8 mouse cellular contexts compared by ENCODE assay signal in the genomic region with DNA sequence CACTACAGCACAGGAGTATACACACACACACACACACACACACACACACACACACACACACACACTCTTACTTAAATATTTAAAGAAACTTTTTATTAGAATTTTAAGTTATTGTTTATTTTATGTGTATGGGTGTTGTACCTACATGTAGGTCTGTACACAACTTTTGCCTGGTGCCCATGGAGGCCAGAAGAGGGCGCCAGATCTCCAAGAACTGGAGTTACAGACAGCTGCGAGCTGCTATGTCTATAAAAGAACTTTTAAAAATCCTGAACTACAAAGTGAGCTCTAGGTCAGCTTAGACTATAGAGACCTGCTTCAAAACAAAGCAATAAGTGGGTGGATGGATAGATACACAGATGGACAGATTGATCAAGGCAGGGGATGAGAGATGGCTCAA. TPM values are rescaled to one million over a fixed set of nuclear protein-coding genes. Genes with fewer than 3 reads are reported as not detected.
DNase-seq lines count a peak whose midpoint lies in the region; ATAC-seq and TF ChIP-seq lines count a peak whose summit lies in the region.

No protein-coding gene starts in this region.

- no peak overlapping the region for H3K27ac ChIP-seq in heart, postnatal 0 days (ENCODE audit: low read depth)
- H3K27ac ChIP-seq in heart, embryonic 10.5 days, result no peak overlapping the region
- H3K27ac ChIP-seq in embryonic facial prominence, embryonic 10.5 days (replicated peaks), result no peak overlapping the region
- H3K27ac ChIP-seq in kidney, postnatal 0 days, result no peak overlapping the region

- no peaks in the 10 kb centered on the region for H3K9me3 ChIP-seq in heart, postnatal 0 days (replicated peaks; ENCODE audit: control insufficient read depth, low read length)
- H3K9me3 ChIP-seq in heart, embryonic 10.5 days, result no peaks in the 10 kb centered on the region
- no peaks in the 10 kb centered on the region for H3K9me3 ChIP-seq in embryonic facial prominence, embryonic 10.5 days
- no peaks in the 10 kb centered on the region for H3K9me3 ChIP-seq in kidney, postnatal 0 days (replicated peaks; ENCODE audit: low read length)

- no peaks in the 10 kb centered on the region for H3K27me3 ChIP-seq in heart, postnatal 0 days (ENCODE audit: control insufficient read depth, insufficient read depth, low read length)
- no peaks in the 10 kb centered on the region for H3K27me3 ChIP-seq in heart, embryonic 10.5 days (ENCODE audit: insufficient read depth, poor library complexity, severe bottlenecking)
- no peaks in the 10 kb centered on the region for H3K27me3 ChIP-seq in embryonic facial prominence, embryonic 10.5 days (replicated peaks; ENCODE audit: low read depth, poor library complexity, severe bottlenecking)
- H3K27me3 ChIP-seq in kidney, postnatal 0 days (ENCODE audit: insufficient read depth, low read length), result no peaks in the 10 kb centered on the region

- peaks cover 31% of the 10 kb centered on the region for H3K36me3 ChIP-seq in heart, postnatal 0 days (replicated peaks; ENCODE audit: control insufficient read depth, insufficient read depth, low read length)
- H3K36me3 ChIP-seq in heart, embryonic 10.5 days, result peaks cover 29% of the 10 kb centered on the region
- H3K36me3 ChIP-seq in embryonic facial prominence, embryonic 10.5 days (replicated peaks), result peaks cover 37% of the 10 kb centered on the region
- H3K36me3 ChIP-seq in kidney, postnatal 0 days (ENCODE audit: insufficient read depth, low read length), result peaks cover 20% of the 10 kb centered on the region

- WGBS in heart, postnatal 0 days, result 27% methylated on average over 2 of the region's 2 CpGs
- 41% methylated on average over 2 of the region's 2 CpGs for WGBS in heart, embryonic 10.5 days
- 32% methylated on average over 2 of the region's 2 CpGs for WGBS in embryonic facial prominence, embryonic 10.5 days
- 21% methylated on average over 2 of the region's 2 CpGs for WGBS in kidney, postnatal 0 days

- peak; percentile 35 for DNase-seq in heart, postnatal 0 days (ENCODE audit: low spot score)
- no peak for DNase-seq in heart, embryonic 10.5 days (ENCODE audit: low spot score)
- DNase-seq in B cell, adult 2 months, result peak; percentile 78 to 81
- DNase-seq in adrenal gland, adult 18-20 months (ENCODE audit: low spot score in 2 of 2), result peak; percentile 60 to 78
- peak; percentile 55 for DNase-seq in embryonic facial prominence, embryonic 10.5 days (ENCODE audit: low spot score)
- peak; percentile 73 for DNase-seq in kidney, postnatal 0 days (ENCODE audit: low spot score)
- peak; percentile 55 for DNase-seq in mesoderm, embryonic 11.5 days (ENCODE audit: low read depth, low spot score)
- peak; percentile 33 for DNase-seq in testis, postnatal 14 days (ENCODE audit: low spot score)

- H3K4me1 ChIP-seq in heart, postnatal 0 days (ENCODE audit: control insufficient read depth, insufficient read depth), result no peaks in the 10 kb centered on the region
- H3K4me1 ChIP-seq in heart, embryonic 10.5 days, result 0 out of 2 replicates have a peak, but pooled peaks cover 4% of the 10 kb centered on the region
- H3K4me1 ChIP-seq in embryonic facial prominence, embryonic 10.5 days, result no peaks in the 10 kb centered on the region
- no peaks in the 10 kb centered on the region for H3K4me1 ChIP-seq in kidney, postnatal 0 days (replicated peaks; ENCODE audit: insufficient read depth, low read length)

- no peak overlapping the region for H3K4me2 ChIP-seq in heart, postnatal 0 days (ENCODE audit: low read depth, low read length)
- no peak overlapping the region for H3K4me2 ChIP-seq in kidney, postnatal 0 days (ENCODE audit: low read length)

- H3K9ac ChIP-seq in heart, postnatal 0 days (replicated peaks; ENCODE audit: low read depth, low read length), result no peak overlapping the region
- H3K9ac ChIP-seq in kidney, postnatal 0 days (ENCODE audit: low read depth, low read length), result no peak overlapping the region

- no peak overlapping the region for H3K4me3 ChIP-seq in heart, postnatal 0 days (ENCODE audit: low read depth, low read length)
- H3K4me3 ChIP-seq in heart, embryonic 10.5 days, result no peak overlapping the region
- H3K4me3 ChIP-seq in embryonic facial prominence, embryonic 10.5 days, result no peak overlapping the region
- H3K4me3 ChIP-seq in kidney, postnatal 0 days (replicated peaks; ENCODE audit: low read depth, low read length), result no peak overlapping the region

- TF ChIP-seq EP300 in heart, postnatal 0 days (IDR thresholded peaks at IDR 0.05; ENCODE audit: low read depth), result no peak

- peak; percentile 61 for TF ChIP-seq CTCF in heart, postnatal 0 days (IDR thresholded peaks at IDR 0.05; ENCODE audit: low read depth)
- peak; percentile 78 for TF ChIP-seq CTCF in kidney, postnatal 0 days (IDR thresholded peaks at IDR 0.05; ENCODE audit: low read depth)

- ATAC-seq in heart, postnatal 0 days (ENCODE audit: insufficient read depth, low read depth), result no peak
- no peak for ATAC-seq in kidney, postnatal 0 days (replicated peaks; ENCODE audit: low FRiP score, low read depth)

RNA-seq across cellular contexts. Expression of a gene that starts 18.6 kb away (rescaled TPM):
- 83.8 and 84.8 TPM in 2 replicates for total RNA-seq in heart, postnatal 0 days (2014; rRNA removed; ENCODE audit: low replicate concordance)
- polyA plus RNA-seq in heart, postnatal 0 days (2015; fragmentation: Nextera tagmentation; extraction: Ambion mirVana), result 67.0 and 70.5 TPM in 2 replicates
- polyA plus RNA-seq in heart, embryonic 10.5 days (2016; fragmentation: Nextera tagmentation; extraction: Ambion mirVana), result 101 and 107 TPM in 2 replicates
- total RNA-seq in adrenal gland, adult 18-20 months (2021), result 100 to 1,000 TPM; 123 to 144 TPM
- polyA plus RNA-seq in embryonic facial prominence, embryonic 10.5 days (2016; fragmentation: Nextera tagmentation; extraction: Ambion mirVana), result 126 and 127 TPM in 2 replicates
- polyA plus RNA-seq in kidney, postnatal 0 days (2015; fragmentation: Nextera tagmentation; extraction: Ambion mirVana), result 100 and 102 TPM in 2 replicates

RNA-seq across cellular contexts. Expression of a gene that starts 55.7 kb away (rescaled TPM):
- 9.7 and 18.4 TPM in 2 replicates for total RNA-seq in heart, postnatal 0 days (2014; rRNA removed; ENCODE audit: low replicate concordance)
- 14.8 and 18.1 TPM in 2 replicates for polyA plus RNA-seq in heart, postnatal 0 days (2015; fragmentation: Nextera tagmentation; extraction: Ambion mirVana)
- polyA plus RNA-seq in heart, embryonic 10.5 days (2016; fragmentation: Nextera tagmentation; extraction: Ambion mirVana), result 31.5 and 34.4 TPM in 2 replicates
- 10 to 100 TPM; 36.9 to 46.2 TPM for total RNA-seq in adrenal gland, adult 18-20 months (2021)
- 27.0 and 28.6 TPM in 2 replicates for polyA plus RNA-seq in embryonic facial prominence, embryonic 10.5 days (2016; fragmentation: Nextera tagmentation; extraction: Ambion mirVana)
- 36.4 and 38.1 TPM in 2 replicates for polyA plus RNA-seq in kidney, postnatal 0 days (2015; fragmentation: Nextera tagmentation; extraction: Ambion mirVana)
